Mouse (Mus musculus) leukemia stem cell, adult 10-12 weeks (primary cell): ENCODE data around the gene Gm12248. TPM values are rescaled to one million over a fixed set of nuclear protein-coding genes. Genes with fewer than 3 reads are reported as not detected.

Experiments used
- polyA plus RNA-seq: library from polyadenylated mRNA; stranded (reverse); fragments of >175 nt; gene quantifications from 2 replicates; pipeline ENCODE4 v1.2.3, GENCODE M21; 2012; ENCODE audit warnings: low replicate concordance

Gene Gm12248
- polyA plus RNA-seq = not detected in 2 replicates

DNA sequence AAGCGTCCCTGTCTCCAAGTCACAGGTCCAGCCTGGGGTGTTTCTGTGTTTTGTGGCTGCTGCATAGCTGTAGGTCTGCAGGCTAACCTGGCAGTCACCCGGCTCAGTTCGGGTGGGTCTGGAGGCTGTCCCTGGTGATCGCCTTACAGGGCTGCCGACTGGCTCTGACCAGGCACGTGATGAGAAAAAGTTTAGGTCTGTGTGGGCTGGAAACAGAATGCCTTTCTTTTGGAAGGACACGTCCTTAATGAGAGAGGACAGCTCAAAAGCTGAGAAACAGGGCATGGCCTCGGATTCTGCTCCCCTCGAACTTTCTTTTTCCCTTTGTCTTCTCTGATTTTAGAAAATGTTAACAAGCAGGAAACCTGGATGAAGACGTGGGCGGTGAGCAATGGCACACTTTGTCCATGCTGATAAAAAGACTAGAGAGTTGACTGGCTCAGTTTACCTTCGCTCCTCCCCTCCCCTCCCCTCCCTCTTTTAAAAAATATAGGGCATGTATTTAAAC is at the start of gene Gm12248:
TSS of gene Gm12248 (minus strand) at position 114 of the 508 bp plus-strand sequence.

GRCm38 (mm10) chr11:58103697-58104306 is 10.9 kb upstream of the Gm12248 start, which contains the start of gene Cnot8:
Gene Cnot8, plus strand, starts transcription at chr11:58104153.

Other genes starting within 250 kb of the Gm12248 start
- gene Larp1, start 84.1 kb downstream of the Gm12248 start, polyA plus RNA-seq = 71.2 and 109 TPM in 2 replicates
- 1.4 and 1.8 TPM in 2 replicates for gene Cnot8, start 11.0 kb upstream of the Gm12248 start, polyA plus RNA-seq
- gene Gemin5, start 75.4 kb upstream of the Gm12248 start, polyA plus RNA-seq = 5.4 and 15.5 TPM in 2 replicates
- 9.7 and 17.5 TPM in 2 replicates for gene Mrpl22, start 78.5 kb upstream of the Gm12248 start, polyA plus RNA-seq
- gene Igtp, start 106.4 kb upstream of the Gm12248 start, polyA plus RNA-seq = 3.9 and 13.2 TPM in 2 replicates
- gene Irgm2, start 106.5 kb upstream of the Gm12248 start, polyA plus RNA-seq = 0.48 and 4.8 TPM in 2 replicates
- 0.10 TPM in 1 of 2 replicates, not detected in the other for gene 4930438A08Rik, start 181.7 kb upstream of the Gm12248 start, polyA plus RNA-seq
- gene Zfp692, start 213.9 kb upstream of the Gm12248 start, polyA plus RNA-seq = 25.2 and 34.0 TPM in 2 replicates
- gene Zfp672, start 237.2 kb upstream of the Gm12248 start, polyA plus RNA-seq = 10.0 and 24.2 TPM in 2 replicates
- 21.9 and 39.3 TPM in 2 replicates for gene Sh3bp5l, start 237.6 kb upstream of the Gm12248 start, polyA plus RNA-seq